Mouse (Mus musculus) neural tube, embryonic 13.5 days (tissue): ENCODE measurements around the gene H1f0. TPM values are rescaled to one million over a fixed set of nuclear protein-coding genes. Genes with fewer than 3 reads are reported as not detected.

Source experiments
- ATAC-seq: fragments of 200-750 bp; cut with Nextera tagmentation; 2 replicates; pipeline ENCODE4 v1.8.0; 2017; ENCODE audit warnings: low read depth, mild to moderate bottlenecking, moderate TSS enrichment, moderate library complexity
- H3K27ac ChIP-seq: fragments of 300-500 bp; sonication (generic); replicated peaks from 2 replicates; pipeline ENCODE4 v1.5.1; 2015; ENCODE audit warnings: moderate library complexity, mild to moderate bottlenecking, inconsistent platforms
- H3K27me3 ChIP-seq: fragments of 300-500 bp; sonication (generic); 2 replicates; pipeline ENCODE4 v1.6.1; 2015; ENCODE audit warnings: mild to moderate bottlenecking, inconsistent platforms
- H3K36me3 ChIP-seq: fragments of 300-500 bp; sonication (generic); 2 replicates; pipeline ENCODE4 v1.6.1; 2015; ENCODE audit warnings: mild to moderate bottlenecking, inconsistent platforms
- H3K4me1 ChIP-seq: fragments of 300-500 bp; sonication (generic); replicated peaks from 2 replicates; pipeline ENCODE4 v1.6.1; 2015; ENCODE audit warnings: inconsistent platforms
- H3K4me2 ChIP-seq: fragments of 300-500 bp; sonication (generic); 2 replicates; pipeline ENCODE4 v1.6.1; 2015; ENCODE audit warnings: inconsistent platforms, mild to moderate bottlenecking, moderate library complexity
- H3K4me3 ChIP-seq: fragments of 300-500 bp; sonication (generic); 2 replicates; pipeline ENCODE4 v1.5.1; 2015; ENCODE audit warnings: mild to moderate bottlenecking, inconsistent platforms
- H3K9ac ChIP-seq: fragments of 300-500 bp; sonication (generic); 2 replicates; pipeline ENCODE4 v1.6.1; 2015; ENCODE audit warnings: moderate library complexity, mild to moderate bottlenecking, inconsistent platforms
- H3K9me3 ChIP-seq: fragments of 300-500 bp; sonication (generic); 2 replicates; pipeline ENCODE4 v1.6.1; 2016; ENCODE audit warnings: inconsistent platforms
- WGBS: fragments of 180-500 bp; shearing (Covaris S2); methylation state at CpG from one replicate; pipeline ENCODE4 v1.1.7; 2015; 5-methylcytosine and 5-hydroxymethylcytosine counted together
- polyA plus RNA-seq: library from polyadenylated mRNA; unstranded; fragments of >200 nt; fragmentation: Nextera tagmentation; extraction: Ambion mirVana; gene quantifications from 2 replicates; pipeline ENCODE4 v1.2.1, GENCODE M21; 2015

The H1f0 gene
- polyA plus RNA-seq, 1 experiment from 2014 or later, result 275 TPM

DNA sequence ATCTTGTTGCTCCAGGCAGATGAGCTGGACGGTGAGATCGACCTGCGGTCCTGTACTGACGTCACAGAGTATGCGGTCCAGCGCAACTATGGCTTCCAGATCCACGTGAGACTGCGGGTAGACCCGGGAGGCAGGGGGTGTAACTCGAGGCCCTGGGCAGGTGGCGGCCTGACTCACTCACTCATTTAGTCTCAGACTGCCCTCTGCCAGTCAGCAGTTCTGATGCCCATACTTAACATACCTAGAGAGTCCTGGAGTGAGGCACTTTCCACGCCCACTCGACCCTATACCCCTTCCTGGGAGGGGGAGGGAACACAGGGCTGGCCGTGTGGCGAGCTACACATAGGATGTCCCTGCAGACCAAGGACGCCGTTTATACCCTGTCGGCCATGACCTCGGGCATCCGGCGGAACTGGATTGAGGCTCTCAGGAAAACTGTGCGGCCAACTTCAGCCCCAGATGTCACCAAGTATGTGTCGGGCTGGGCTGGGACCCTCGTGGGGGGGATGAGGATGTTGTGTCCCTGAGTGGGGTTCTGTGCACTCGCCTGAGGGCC is 37.2 kb upstream of the H1f0 start:
- Histone ChIP-seq H3K36me3 (peaks cover 69% of the 10 kb centered on the region), H3K4me2 (no peak overlapping the region), H3K4me3 (no peak overlapping the region), H3K4me1 (peaks cover 28% of the 10 kb centered on the region), H3K27me3 (no peaks in the 10 kb centered on the region), H3K9ac (no peak overlapping the region), H3K9me3 (no peaks in the 10 kb centered on the region), H3K27ac (no peak overlapping the region)
- no peak for ATAC-seq
- WGBS, result 94% methylated on average over 25 of the region's 25 CpGs

DNA sequence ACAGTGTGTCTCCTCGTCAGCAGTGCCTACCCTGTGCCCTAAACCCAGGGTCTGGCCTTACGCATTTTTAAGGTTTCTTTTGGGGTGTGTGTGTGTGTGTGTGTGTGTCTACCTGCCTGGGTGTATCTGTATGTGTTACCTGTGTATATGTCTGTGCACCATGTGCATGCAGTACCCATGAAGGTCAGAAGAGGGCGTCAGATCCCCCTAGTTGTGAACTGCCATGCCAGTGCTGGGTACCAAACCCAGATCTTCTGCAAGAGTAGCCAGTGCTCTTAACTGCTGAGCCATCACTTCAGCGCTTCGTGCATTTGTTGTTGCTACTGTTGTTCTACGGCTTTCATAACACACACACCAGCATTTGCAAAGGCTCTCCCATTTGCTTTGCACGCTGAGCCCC is 36.0 kb upstream of the H1f0 start:
- H3K9ac ChIP-seq, result no peak overlapping the region
- no peak overlapping the region for H3K4me2 ChIP-seq
- no peak overlapping the region for H3K27ac ChIP-seq
- no peaks in the 10 kb centered on the region for H3K9me3 ChIP-seq
- peaks cover 77% of the 10 kb centered on the region for H3K36me3 ChIP-seq
- 93% methylated on average over 7 of the region's 7 CpGs for WGBS
- ATAC-seq, result no peak
- H3K4me3 ChIP-seq, result no peak overlapping the region
- no peaks in the 10 kb centered on the region for H3K27me3 ChIP-seq
- peaks cover 16% of the 10 kb centered on the region for H3K4me1 ChIP-seq

DNA sequence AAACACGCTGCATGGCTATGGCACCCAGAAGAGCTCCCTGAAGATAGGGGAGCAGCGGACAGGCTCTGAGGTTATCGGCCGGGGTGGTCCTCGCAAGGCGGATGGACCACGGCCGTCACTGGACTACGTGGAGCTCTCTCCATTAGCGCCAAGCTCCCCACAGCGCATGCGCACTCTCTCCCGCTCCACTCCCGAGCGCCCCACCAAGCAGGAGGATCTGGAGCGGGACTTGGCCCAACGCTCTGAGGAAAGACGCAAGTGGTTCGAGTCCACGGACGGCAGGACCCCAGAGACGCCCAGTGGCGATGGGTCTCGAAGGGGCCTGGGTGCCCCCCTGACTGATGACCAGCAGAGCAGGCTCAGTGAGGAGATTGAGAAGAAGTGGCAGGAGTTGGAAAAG is 35.3 kb upstream of the H1f0 start:
- Histone ChIP-seq H3K27me3 (no peaks in the 10 kb centered on the region), H3K4me3 (no peak overlapping the region), H3K4me1 (peaks cover 10% of the 10 kb centered on the region), H3K9ac (no peak overlapping the region), H3K9me3 (no peaks in the 10 kb centered on the region), H3K4me2 (no peak overlapping the region), H3K27ac (no peak overlapping the region), H3K36me3 (peaks cover 77% of the 10 kb centered on the region)
- WGBS, result 96% methylated on average over 24 of the region's 24 CpGs
- ATAC-seq, result no peak

DNA sequence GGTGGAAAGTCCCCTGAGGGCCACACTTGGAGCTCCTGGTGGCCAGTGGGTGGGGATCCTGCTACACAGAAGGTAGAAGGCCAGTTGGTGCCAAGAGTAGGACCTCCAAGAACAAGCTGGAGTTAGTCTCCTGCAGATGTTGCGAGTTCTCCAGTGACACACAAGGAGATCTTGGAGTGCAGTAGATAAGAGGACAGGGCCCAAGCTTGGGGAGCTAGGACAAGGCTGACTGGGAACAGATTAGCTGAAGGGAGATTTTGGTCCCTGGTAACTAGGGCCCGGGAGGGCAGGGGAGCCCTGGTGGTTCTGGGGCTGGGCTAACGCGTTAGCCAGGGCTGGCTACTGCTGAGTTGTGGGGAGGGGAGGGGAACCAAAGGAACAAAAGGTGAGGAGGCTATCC is 32.3 kb upstream of the H1f0 start:
- peaks cover 84% of the 10 kb centered on the region for H3K36me3 ChIP-seq
- WGBS, result 92% methylated on average over 4 of the region's 4 CpGs
- H3K9me3 ChIP-seq, result no peaks in the 10 kb centered on the region
- H3K27me3 ChIP-seq, result no peaks in the 10 kb centered on the region
- H3K4me1 ChIP-seq, result no peaks in the 10 kb centered on the region
- H3K4me3 ChIP-seq, result no peak overlapping the region
- no peak overlapping the region for H3K4me2 ChIP-seq
- no peak for ATAC-seq
- H3K27ac ChIP-seq, result no peak overlapping the region
- H3K9ac ChIP-seq, result no peak overlapping the region

DNA sequence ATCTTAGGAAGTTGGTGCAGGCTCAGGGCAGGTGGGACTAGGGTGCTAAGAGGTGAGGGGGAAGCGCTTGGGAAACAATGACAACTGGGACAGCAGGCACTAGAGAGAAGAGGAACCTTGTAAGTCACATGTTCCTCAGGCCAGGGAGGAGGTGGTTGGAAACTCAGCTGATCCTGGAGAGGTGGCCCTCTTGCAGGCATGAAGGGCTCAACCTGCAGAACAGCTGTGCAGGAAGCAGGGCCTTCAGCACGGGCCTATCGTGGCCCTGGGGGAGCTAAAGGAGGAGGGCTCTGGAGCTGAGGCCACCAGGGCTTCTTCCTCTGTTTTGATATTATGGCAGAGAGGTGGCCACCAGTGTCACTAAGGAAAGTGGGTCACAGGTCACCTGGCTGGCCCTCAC is 31.6 kb upstream of the H1f0 start:
- no peaks in the 10 kb centered on the region for H3K4me1 ChIP-seq
- H3K9me3 ChIP-seq, result no peaks in the 10 kb centered on the region
- 93% methylated on average over 3 of the region's 3 CpGs for WGBS
- no peak overlapping the region for H3K9ac ChIP-seq
- H3K27ac ChIP-seq, result no peak overlapping the region
- H3K36me3 ChIP-seq, result peaks cover 84% of the 10 kb centered on the region
- no peak for ATAC-seq
- H3K27me3 ChIP-seq, result no peaks in the 10 kb centered on the region
- no peak overlapping the region for H3K4me3 ChIP-seq
- H3K4me2 ChIP-seq, result no peak overlapping the region

DNA sequence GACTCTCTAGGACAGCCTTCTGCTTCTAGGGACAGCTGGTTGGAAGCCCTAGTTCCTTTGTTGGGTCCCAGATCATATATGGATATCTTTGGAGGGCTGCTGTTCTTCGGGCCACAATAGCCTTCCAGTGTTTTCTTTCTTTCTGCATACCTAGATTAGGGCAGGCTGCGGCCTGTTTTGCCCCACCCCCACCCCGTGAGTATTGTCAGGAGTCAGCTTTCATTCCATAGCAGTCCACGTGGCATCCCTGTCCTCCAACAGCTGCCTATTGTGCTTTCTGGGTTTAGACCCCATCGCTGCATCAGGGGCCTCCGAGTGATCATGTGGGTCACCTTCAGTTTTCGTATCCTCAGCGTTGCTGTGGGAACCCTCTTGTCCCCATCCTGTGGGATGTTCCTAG is 29.9 kb upstream of the H1f0 start:
- Histone ChIP-seq H3K4me3 (no peak overlapping the region), H3K9ac (no peak overlapping the region), H3K36me3 (peaks cover 84% of the 10 kb centered on the region), H3K4me2 (no peak overlapping the region), H3K9me3 (no peaks in the 10 kb centered on the region), H3K27ac (no peak overlapping the region), H3K4me1 (no peaks in the 10 kb centered on the region), H3K27me3 (no peaks in the 10 kb centered on the region)
- ATAC-seq, result no peak
- 75% methylated on average over 8 of the region's 8 CpGs for WGBS

DNA sequence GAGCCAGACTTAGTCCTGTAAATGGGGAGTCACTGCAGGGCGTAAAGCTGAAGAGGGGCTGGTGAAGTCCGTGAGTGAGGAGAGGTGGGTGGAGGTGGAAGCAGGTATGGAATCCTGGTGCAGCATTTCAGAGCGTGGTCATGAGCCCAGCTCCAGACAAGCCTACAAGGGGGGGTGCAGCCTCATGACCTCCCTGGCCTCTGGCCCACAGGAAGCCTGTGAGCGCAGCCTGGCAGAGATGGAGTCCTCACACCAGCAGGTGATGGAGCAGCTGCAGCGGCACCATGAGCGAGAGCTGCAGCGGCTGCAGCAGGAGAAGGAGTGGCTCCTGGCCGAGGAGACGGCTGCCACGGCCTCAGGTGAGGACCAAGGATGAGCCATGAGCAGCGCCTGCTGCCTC is 28.7 kb upstream of the H1f0 start:
- no peak overlapping the region for H3K4me3 ChIP-seq
- no peaks in the 10 kb centered on the region for H3K4me1 ChIP-seq
- no peak overlapping the region for H3K9ac ChIP-seq
- no peak overlapping the region for H3K27ac ChIP-seq
- WGBS, result 89% methylated on average over 11 of the region's 11 CpGs
- ATAC-seq, result no peak
- no peaks in the 10 kb centered on the region for H3K9me3 ChIP-seq
- no peak overlapping the region for H3K4me2 ChIP-seq
- peaks cover 84% of the 10 kb centered on the region for H3K36me3 ChIP-seq
- no peaks in the 10 kb centered on the region for H3K27me3 ChIP-seq

DNA sequence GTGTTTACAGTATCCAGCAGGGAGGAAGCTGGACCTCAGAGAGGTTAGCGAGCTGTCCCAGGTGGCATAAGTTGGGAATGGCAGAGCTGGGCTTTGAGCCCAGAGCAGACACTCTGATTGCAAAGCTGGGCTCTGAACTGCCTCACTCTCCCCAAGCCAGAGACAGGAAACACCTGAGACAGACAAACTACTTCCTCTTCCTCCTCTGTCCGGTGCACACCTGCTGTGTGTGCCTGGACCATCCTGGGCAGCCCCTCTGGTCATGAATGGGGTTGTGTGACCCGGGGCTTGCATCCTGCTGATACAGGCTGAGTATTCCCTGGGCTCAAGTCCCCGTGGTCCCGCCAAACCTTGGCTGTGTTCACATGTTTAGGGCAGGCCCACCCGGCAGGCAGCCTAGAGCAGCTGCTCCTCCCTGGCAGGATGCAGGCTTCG is 27.9 kb upstream of the H1f0 start:
- no peak overlapping the region for H3K4me2 ChIP-seq
- no peak for ATAC-seq
- H3K9me3 ChIP-seq, result no peaks in the 10 kb centered on the region
- H3K4me3 ChIP-seq, result no peak overlapping the region
- 81% methylated on average over 7 of the region's 7 CpGs for WGBS
- no peaks in the 10 kb centered on the region for H3K4me1 ChIP-seq
- no peak overlapping the region for H3K9ac ChIP-seq
- peaks cover 84% of the 10 kb centered on the region for H3K36me3 ChIP-seq
- H3K27ac ChIP-seq, result no peak overlapping the region
- H3K27me3 ChIP-seq, result no peaks in the 10 kb centered on the region

DNA sequence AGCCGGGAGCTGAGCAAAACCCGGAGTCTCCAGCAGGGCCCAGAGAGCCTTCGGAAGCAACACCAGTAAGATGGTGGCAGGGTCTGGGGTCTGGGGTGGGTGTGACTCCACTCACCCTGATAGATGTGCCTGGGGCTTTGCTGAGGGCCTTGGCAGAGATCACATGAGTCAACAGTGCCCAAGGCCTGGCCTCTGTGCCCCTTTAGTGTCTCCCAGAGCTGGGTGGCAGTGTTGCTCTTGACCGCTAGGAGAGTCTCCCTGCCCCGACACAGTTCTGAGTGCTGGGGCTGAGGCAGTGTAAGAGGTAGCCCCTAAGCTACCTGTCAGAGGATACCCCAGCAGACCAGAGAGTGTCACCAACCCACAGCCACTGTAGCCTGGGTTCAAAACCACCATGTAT is 26.7 kb upstream of the H1f0 start:
- 93% methylated on average over 5 of the region's 5 CpGs for WGBS
- peaks cover 83% of the 10 kb centered on the region for H3K36me3 ChIP-seq
- ATAC-seq, result no peak

DNA sequence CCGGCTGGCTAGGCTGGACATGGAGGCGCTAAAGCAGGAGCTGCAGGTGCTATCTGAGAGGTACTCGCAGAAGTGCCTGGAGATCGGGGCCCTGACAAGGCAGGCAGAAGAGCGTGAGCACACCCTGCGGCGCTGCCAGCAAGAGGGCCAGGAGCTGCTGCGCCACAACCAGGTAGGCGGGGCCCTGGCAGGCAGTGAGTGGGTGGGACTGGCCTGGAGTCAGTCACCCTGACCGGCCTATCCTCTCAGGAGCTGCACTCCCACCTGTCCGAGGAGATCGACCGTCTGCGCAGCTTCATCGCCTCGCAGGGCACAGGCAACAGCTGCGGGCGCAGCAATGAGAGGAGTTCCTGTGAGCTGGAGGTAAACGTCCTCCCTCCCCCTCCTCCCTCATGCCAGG is 26.2 kb upstream of the H1f0 start:
- 62% methylated on average over 19 of the region's 19 CpGs for WGBS
- Histone ChIP-seq H3K9ac (no peak overlapping the region), H3K36me3 (peaks cover 85% of the 10 kb centered on the region), H3K4me2 (no peak overlapping the region), H3K9me3 (no peaks in the 10 kb centered on the region), H3K4me1 (no peaks in the 10 kb centered on the region), H3K4me3 (no peak overlapping the region), H3K27me3 (no peaks in the 10 kb centered on the region), H3K27ac (no peak overlapping the region)
- ATAC-seq, result no peak

More for the DNA sequence above, 26.7 kb upstream of the H1f0 start:
- Histone ChIP-seq H3K9ac (no peak overlapping the region), H3K4me2 (no peak overlapping the region), H3K27me3 (no peaks in the 10 kb centered on the region), H3K4me1 (no peaks in the 10 kb centered on the region), H3K4me3 (no peak overlapping the region), H3K9me3 (no peaks in the 10 kb centered on the region), H3K27ac (no peak overlapping the region)

DNA sequence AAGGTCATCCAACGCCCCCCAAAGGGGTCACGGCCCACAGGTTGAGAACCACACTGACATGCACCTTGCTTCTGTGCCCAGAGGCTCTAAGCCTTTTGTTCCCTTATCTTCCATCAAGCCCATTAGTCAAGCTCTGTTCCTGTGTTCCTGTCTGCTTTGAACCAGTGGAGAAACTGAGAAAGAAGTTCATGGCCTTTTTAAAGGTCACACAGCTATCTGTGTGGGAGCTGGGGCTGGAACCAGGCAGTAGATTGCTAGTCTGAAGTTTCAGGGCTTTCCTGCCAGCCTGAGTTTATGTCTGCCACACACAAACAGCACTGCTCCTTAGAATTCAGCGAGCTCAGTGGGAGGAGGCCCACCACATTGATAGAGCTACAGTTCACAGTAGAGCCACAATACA is 25.2 kb upstream of the H1f0 start:
- Histone ChIP-seq H3K27ac (no peak overlapping the region), H3K9ac (no peak overlapping the region), H3K4me1 (no peaks in the 10 kb centered on the region), H3K27me3 (no peaks in the 10 kb centered on the region), H3K9me3 (no peaks in the 10 kb centered on the region), H3K36me3 (peaks cover 85% of the 10 kb centered on the region), H3K4me3 (no peak overlapping the region), H3K4me2 (no peak overlapping the region)
- 87% methylated on average over 3 of the region's 3 CpGs for WGBS
- ATAC-seq, result no peak

DNA sequence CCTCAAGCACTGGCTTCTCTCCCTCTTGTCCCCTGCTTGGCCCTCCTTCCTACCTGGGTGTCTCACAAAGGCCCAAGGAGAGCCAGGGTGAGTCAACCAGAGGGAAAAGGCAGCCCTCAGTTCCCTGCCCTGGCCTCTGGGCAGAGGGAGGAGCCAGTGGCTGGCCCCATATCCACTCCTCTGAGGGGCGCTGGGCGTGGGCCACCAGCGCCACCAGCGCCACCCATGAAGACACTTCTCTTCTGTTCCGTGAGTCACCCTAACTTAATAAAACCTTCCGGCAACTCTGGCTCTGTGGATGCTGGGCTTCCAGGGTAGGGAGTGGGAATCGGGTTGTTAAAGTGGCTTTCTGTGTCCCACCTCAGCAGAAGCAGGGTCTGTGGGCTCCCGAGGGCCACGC is 22.7 kb upstream of the H1f0 start:
- 80% methylated on average over 9 of the region's 9 CpGs for WGBS
- H3K4me1 ChIP-seq, result peaks cover 8% of the 10 kb centered on the region; the same call in 1 of the 2 replicates
- no peak for ATAC-seq
- no peaks in the 10 kb centered on the region for H3K9me3 ChIP-seq
- H3K27ac ChIP-seq, result no peak overlapping the region
- no peak overlapping the region for H3K4me2 ChIP-seq
- H3K27me3 ChIP-seq, result no peaks in the 10 kb centered on the region
- no peak overlapping the region for H3K4me3 ChIP-seq
- H3K36me3 ChIP-seq, result peaks cover 68% of the 10 kb centered on the region
- H3K9ac ChIP-seq, result no peak overlapping the region

DNA sequence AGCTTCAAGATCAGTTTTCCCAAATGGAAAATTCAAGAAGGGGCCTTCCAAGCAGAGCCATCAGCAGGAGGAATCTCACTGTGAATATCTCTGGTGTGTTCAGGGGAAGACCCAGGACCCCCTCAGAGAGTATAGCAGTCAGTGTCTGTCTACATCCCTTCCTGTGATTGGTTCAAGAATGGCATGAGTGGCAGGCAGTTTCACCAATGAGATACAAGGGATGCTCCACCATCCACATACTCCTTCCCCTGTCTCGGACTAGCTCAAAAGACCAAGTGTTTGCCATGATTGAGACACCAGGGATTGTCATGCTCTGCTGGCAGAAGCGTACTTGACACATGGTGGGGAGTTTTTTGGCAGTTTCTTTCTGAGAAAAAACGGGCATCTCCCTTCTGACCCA is 21.6 kb upstream of the H1f0 start:
- Histone ChIP-seq H3K9ac (no peak overlapping the region), H3K36me3 (peaks cover 57% of the 10 kb centered on the region), H3K4me1 (peaks cover 14% of the 10 kb centered on the region), H3K27ac (no peak overlapping the region), H3K4me2 (no peak overlapping the region), H3K9me3 (no peaks in the 10 kb centered on the region), H3K4me3 (no peak overlapping the region), H3K27me3 (no peaks in the 10 kb centered on the region)
- ATAC-seq, result no peak
- WGBS, result 67% methylated on average over 3 of the region's 3 CpGs
